Mouse (Mus musculus) stomach, postnatal 0 days (tissue): ENCODE results near the gene Cfap58.

Experiments
- CTCF ChIP-seq: IDR thresholded peaks from 2 replicates; pipeline ENCODE4 v1.5.1; 2016; ENCODE audit warnings: antibody characterized with exemption, low read depth, mild to moderate bottlenecking, moderate library complexity
- EP300 ChIP-seq: optimal IDR thresholded peaks from 2 replicates; pipeline ENCODE3; 2016; ENCODE audit warnings: antibody characterized with exemption

- TF ChIP-seq EP300 (no peak), CTCF (no peak)
Observed at GRCm38 (mm10) chr19:48079718-48080117, 142.2 kb downstream of the Cfap58 start.
